Mouse (Mus musculus) heart, postnatal 0 days (tissue): ENCODE data around the gene Slx1b. TPM values are rescaled to one million over a fixed set of nuclear protein-coding genes. Genes with fewer than 3 reads are reported as not detected.
A peak's percentile ranks its signal among the peaks of the same experiment; 100 is the strongest.

ENCODE experiments used
- ATAC-seq: fragments of 200-750 bp; cut with Nextera tagmentation; 2 replicates; pipeline ENCODE4 v1.8.0; 2017; ENCODE audit warnings: low read depth, moderate number of reproducible peaks, moderate library complexity; ENCODE audit not compliant: insufficient read depth
- DNase-seq: peaks from one replicate; pipeline ENCODE4 v3.0.0-alpha.2; 2016; ENCODE audit warnings: low spot score
- H3K27ac ChIP-seq: fragments of 300-500 bp; sonication (generic); 2 replicates; pipeline ENCODE4 v1.5.1; 2014; ENCODE audit warnings: low read depth, mild to moderate bottlenecking
- H3K27me3 ChIP-seq: fragments of 300-500 bp; sonication (generic); 2 replicates; pipeline ENCODE4 v1.6.1; 2014; ENCODE audit warnings: low read length, mixed read lengths; ENCODE audit not compliant: control insufficient read depth, insufficient read depth
- H3K36me3 ChIP-seq: fragments of 300-500 bp; sonication (generic); replicated peaks from 2 replicates; pipeline ENCODE4 v1.6.1; 2014; ENCODE audit warnings: low read length, mixed read lengths; ENCODE audit not compliant: control insufficient read depth, insufficient read depth
- H3K4me1 ChIP-seq: fragments of 300-500 bp; sonication (generic); 2 replicates; pipeline ENCODE4 v1.6.1; 2014; ENCODE audit warnings: antibody characterized with exemption; ENCODE audit not compliant: control insufficient read depth, insufficient read depth
- H3K4me2 ChIP-seq: fragments of 300-500 bp; sonication (generic); 2 replicates; pipeline ENCODE4 v1.6.1; 2014; ENCODE audit warnings: low read depth, mild to moderate bottlenecking, low read length, moderate library complexity
- H3K4me3 ChIP-seq: fragments of 300-500 bp; sonication (generic); 2 replicates; pipeline ENCODE4 v1.5.1; 2014; ENCODE audit warnings: low read depth, low read length
- H3K9ac ChIP-seq: fragments of 300-500 bp; sonication (generic); replicated peaks from 2 replicates; pipeline ENCODE4 v1.6.1; 2014; ENCODE audit warnings: low read depth, low read length, mixed read lengths
- H3K9me3 ChIP-seq: fragments of 300-500 bp; sonication (generic); replicated peaks from 2 replicates; pipeline ENCODE4 v1.6.1; 2016; ENCODE audit warnings: low read length; ENCODE audit not compliant: control insufficient read depth
- CTCF ChIP-seq: IDR thresholded peaks from 2 replicates; pipeline ENCODE4 v1.5.1; 2016; ENCODE audit warnings: antibody characterized with exemption, control low read depth, low read depth
- EP300 ChIP-seq: IDR thresholded peaks from 2 replicates; pipeline ENCODE4 v1.6.1; 2016; ENCODE audit warnings: antibody characterized with exemption, low read depth
- WGBS: fragments of 180-500 bp; shearing (Covaris S2); extraction: QIAGEN DNeasy Blood & Tissue Kit; methylation state at CpG from one replicate; pipeline ENCODE4 v1.1.7; 2014; 5-methylcytosine and 5-hydroxymethylcytosine counted together
- polyA plus RNA-seq: library from polyadenylated mRNA; unstranded; fragments of >200 nt; fragmentation: Nextera tagmentation; extraction: Ambion mirVana; gene quantifications from 2 replicates; pipeline ENCODE4 v1.2.1, GENCODE M21; 2015
- total RNA-seq: library from RNA; depleted of rRNA; stranded (reverse); fragments of >200 nt; gene quantifications from 2 replicates; pipeline ENCODE4 v1.2.3, GENCODE M21; 2014; ENCODE audit warnings: low replicate concordance

Slx1b gene
- total and polyA plus RNA-seq, 2 experiments from 2014 or later = 4.9 to 12.6 TPM

DNA sequence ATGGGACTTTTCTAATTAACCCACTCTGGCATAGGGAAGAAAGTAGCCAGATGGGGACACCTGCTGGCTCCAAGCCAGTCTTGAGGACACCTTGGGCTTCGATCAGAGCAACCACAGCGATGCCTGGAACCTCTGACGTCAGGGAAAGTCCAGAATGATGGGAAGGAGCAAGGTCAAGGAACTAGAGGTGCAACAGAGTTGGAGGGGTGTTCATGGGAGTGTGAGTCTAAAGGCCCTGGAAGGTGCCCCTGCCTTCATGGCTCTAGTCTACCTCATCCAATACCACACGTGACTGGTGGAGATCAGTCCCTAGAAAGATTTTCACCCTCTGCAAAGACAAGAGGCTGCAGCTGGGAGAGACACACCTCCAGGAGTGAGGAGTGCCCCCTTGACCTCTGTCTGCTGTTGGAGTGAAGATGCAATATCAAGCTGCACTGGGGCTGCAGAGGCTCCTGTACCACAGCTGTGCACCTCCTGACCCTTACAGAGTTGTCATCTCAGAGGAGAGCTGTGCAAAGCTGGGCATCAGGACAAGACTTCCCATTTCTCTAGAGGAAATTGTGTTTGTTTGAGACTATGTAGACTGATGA, 18.9 kb downstream of the Slx1b start:
- H3K4me3 ChIP-seq = no peak overlapping the region
- TF ChIP-seq EP300 (no peak), CTCF (no peak)
- no peaks in the 10 kb centered on the region for H3K9me3 ChIP-seq
- no peak overlapping the region for H3K9ac ChIP-seq
- DNase-seq (no peak), ATAC-seq (no peak; the same call in 1 of the 2 replicates)
- H3K27ac ChIP-seq = peak overlapping the region; percentile 86
- no peak overlapping the region for H3K4me2 ChIP-seq
- H3K4me1 ChIP-seq = peaks cover 6% of the 10 kb centered on the region
- 42% methylated on average over 4 of the region's 4 CpGs for WGBS
- peaks cover 12% of the 10 kb centered on the region; the same call in 1 of the 2 replicates for H3K36me3 ChIP-seq
- H3K27me3 ChIP-seq = no peaks in the 10 kb centered on the region

GRCm38 (mm10) chr7:126676207-126676606, 19.4 kb downstream of the Slx1b start, which contains the start of gene Sult1a1:
TSS of gene Sult1a1 (minus strand) at chr7:126676432.
- H3K9me3 ChIP-seq = no peaks in the 10 kb centered on the region
- H3K9ac ChIP-seq = peak within 1 kb of the TSS; percentile 19; the same call in 1 of the 2 replicates
- peaks cover 12% of the 10 kb centered on the region; the same call in 1 of the 2 replicates for H3K36me3 ChIP-seq
- DNase-seq (peak; percentile 77), ATAC-seq (peak; percentile 88)
- H3K27me3 ChIP-seq = no peaks in the 10 kb centered on the region
- TF ChIP-seq EP300 (peak; percentile 75; the same call in 1 of the 2 replicates), CTCF (no peak)
- H3K27ac ChIP-seq = peak within 1 kb of the TSS; percentile 86
- peak within 1 kb of the TSS; percentile 47 for H3K4me2 ChIP-seq
- peak within 1 kb of the TSS; percentile 17 for H3K4me3 ChIP-seq
- H3K4me1 ChIP-seq = peaks cover 6% of the 10 kb centered on the region
- WGBS = 0% methylated on average over 1 of the region's 1 CpGs

DNA sequence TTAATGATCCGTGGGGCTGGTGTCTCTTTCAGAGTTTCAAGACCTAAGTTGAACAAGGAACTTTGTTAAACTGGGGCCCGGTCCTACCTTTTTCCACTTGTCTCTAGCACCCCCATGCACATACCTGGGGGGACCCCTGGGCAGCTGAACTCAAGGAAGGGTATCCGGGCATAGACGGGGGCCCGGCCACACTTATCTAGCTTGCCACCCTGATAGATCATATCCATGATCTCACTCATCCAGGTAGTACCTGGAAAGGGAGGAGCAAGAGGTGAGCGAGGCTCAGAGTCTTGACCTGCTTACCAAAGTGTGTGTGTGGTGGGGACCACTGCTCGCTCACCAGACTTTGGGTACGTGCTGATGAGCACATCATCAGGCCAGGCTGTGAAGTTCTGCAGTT, 20.5 kb downstream of the Slx1b start:
- 90% methylated on average over 8 of the region's 8 CpGs for WGBS
- H3K9me3 ChIP-seq = no peaks in the 10 kb centered on the region
- no peak overlapping the region for H3K9ac ChIP-seq
- ATAC-seq (no peak), DNase-seq (no peak)
- H3K36me3 ChIP-seq = peaks cover 12% of the 10 kb centered on the region; the same call in 1 of the 2 replicates
- peak overlapping the region; percentile 47 for H3K4me2 ChIP-seq
- peaks cover 6% of the 10 kb centered on the region for H3K4me1 ChIP-seq
- TF ChIP-seq EP300 (no peak), CTCF (no peak)
- H3K27me3 ChIP-seq = no peaks in the 10 kb centered on the region
- peak overlapping the region; percentile 86; the same call in 1 of the 2 replicates for H3K27ac ChIP-seq
- H3K4me3 ChIP-seq = no peak overlapping the region

DNA sequence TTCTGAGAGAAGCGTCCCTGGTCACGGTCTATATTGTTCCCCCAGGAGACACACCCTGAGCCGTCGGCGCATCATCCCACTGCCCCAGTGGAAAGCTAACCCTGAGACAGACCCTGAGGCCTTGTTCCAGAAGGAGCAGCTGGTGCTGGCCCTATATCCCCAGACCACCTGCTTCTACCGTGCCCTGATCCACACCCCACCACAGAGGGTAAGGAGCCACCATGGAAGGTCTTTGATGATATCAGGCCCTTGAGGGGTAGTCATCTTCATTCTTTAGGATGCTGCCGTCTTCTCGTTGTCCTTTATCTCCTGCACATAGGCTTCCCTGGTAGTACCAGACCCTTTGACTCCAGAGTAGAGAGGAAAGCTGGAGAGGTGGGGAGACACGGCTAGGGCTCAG, 23.5 kb downstream of the Slx1b start:
- no peak overlapping the region for H3K9ac ChIP-seq
- no peak for ATAC-seq
- H3K4me1 ChIP-seq = peaks cover 6% of the 10 kb centered on the region
- no peak overlapping the region for H3K27ac ChIP-seq
- 90% methylated on average over 9 of the region's 9 CpGs for WGBS
- no peaks in the 10 kb centered on the region for H3K9me3 ChIP-seq
- no peaks in the 10 kb centered on the region for H3K27me3 ChIP-seq
- no peak for TF ChIP-seq EP300
- no peak for TF ChIP-seq CTCF
- DNase-seq = no peak
- peaks cover 19% of the 10 kb centered on the region; the same call in 1 of the 2 replicates for H3K36me3 ChIP-seq
- H3K4me2 ChIP-seq = no peak overlapping the region
- no peak overlapping the region for H3K4me3 ChIP-seq

GRCm38 (mm10) chr7:126670152-126670551, 25.4 kb downstream of the Slx1b start:
- Histone ChIP-seq H3K27ac (no peak overlapping the region), H3K4me1 (no peaks in the 10 kb centered on the region), H3K9me3 (no peaks in the 10 kb centered on the region), H3K36me3 (peaks cover 23% of the 10 kb centered on the region), H3K27me3 (no peaks in the 10 kb centered on the region), H3K9ac (no peak overlapping the region), H3K4me3 (no peak overlapping the region), H3K4me2 (no peak overlapping the region)
- 86% methylated on average over 3 of the region's 3 CpGs for WGBS
- TF ChIP-seq CTCF (no peak), EP300 (no peak)
- ATAC-seq = no peak
- DNase-seq = no peak

- Histone ChIP-seq H3K27ac (peak overlapping the region; percentile 84), H3K36me3 (peaks cover 32% of the 10 kb centered on the region), H3K9me3 (no peaks in the 10 kb centered on the region), H3K27me3 (no peaks in the 10 kb centered on the region), H3K9ac (no peak overlapping the region), H3K4me2 (no peak overlapping the region), H3K4me1 (no peaks in the 10 kb centered on the region), H3K4me3 (no peak overlapping the region)
- peak; percentile 41; the same call in 1 of the 2 replicates for ATAC-seq
- TF ChIP-seq CTCF = no peak
- TF ChIP-seq EP300 = 0 out of 2 replicates have a peak, but pooled peaks have one; percentile 44
- 48% methylated on average over 5 of the region's 5 CpGs for WGBS
- peak; percentile 41 for DNase-seq
These were observed 27.1 kb downstream of the Slx1b start for GRCm38 (mm10) chr7:126668452-126668851.
